Mouse (Mus musculus) C2C12 (cell line): Measurements from ENCODE around the gene Nlrp6. TPM values are rescaled to one million over a fixed set of nuclear protein-coding genes. Genes with fewer than 3 reads are reported as not detected.

ENCODE experiments used
- H3K27me3 ChIP-seq: one replicate; pipeline ENCODE4 v1.6.1; 2011; ENCODE audit not compliant: control insufficient read depth, insufficient read depth, insufficient read length
- H3K36me3 ChIP-seq: one replicate; pipeline ENCODE4 v1.6.1; 2011; ENCODE audit not compliant: control insufficient read depth, insufficient read depth
- H3K4me3 ChIP-seq: one replicate; pipeline ENCODE4 v1.5.1; 2011; ENCODE audit warnings: mild to moderate bottlenecking, control low read depth; ENCODE audit not compliant: poor library complexity, insufficient read depth, severe bottlenecking
- H3K79me2 ChIP-seq: one replicate; pipeline ENCODE4 v1.6.1; 2011; ENCODE audit not compliant: control insufficient read depth, insufficient read depth
- H3K79me3 ChIP-seq: one replicate; pipeline ENCODE4 v1.6.1; 2011; ENCODE audit warnings: low read depth, control low read depth
- H3ac ChIP-seq: one replicate; pipeline ENCODE3; 2011; ENCODE audit warnings: low read depth; ENCODE audit not compliant: control insufficient read depth, insufficient read length
- CEBPB ChIP-seq: IDR thresholded peaks from one replicate; pipeline ENCODE4 v1.6.1; 2011; ENCODE audit warnings: low read depth, mild to moderate bottlenecking, control low read depth, moderate library complexity
- CTCF ChIP-seq: IDR thresholded peaks from one replicate; pipeline ENCODE4 v1.5.1; 2011; ENCODE audit not compliant: control insufficient read depth, insufficient read depth, insufficient read length
- FOSL1 ChIP-seq: IDR thresholded peaks from one replicate; pipeline ENCODE4 v1.8.0; 2011; ENCODE audit warnings: mild to moderate bottlenecking, low read length; ENCODE audit not compliant: poor library complexity, insufficient read depth, severe bottlenecking
- MAX ChIP-seq: IDR thresholded peaks from one replicate; pipeline ENCODE4 v1.6.1; 2011; ENCODE audit warnings: mild to moderate bottlenecking, control low read depth
- MYOD1 ChIP-seq: IDR thresholded peaks from one replicate; pipeline ENCODE4 v1.6.1; 2011; ENCODE audit warnings: low read depth; ENCODE audit not compliant: control insufficient read depth, insufficient read length
- MYOG ChIP-seq: IDR thresholded peaks from one replicate; pipeline ENCODE4 v1.6.1; 2011; ENCODE audit not compliant: control insufficient read depth, insufficient read length; ENCODE audit errors: extremely low read depth
- USF1 ChIP-seq: IDR thresholded peaks from one replicate; pipeline ENCODE4 v1.6.1; 2011; ENCODE audit warnings: low read depth, mild to moderate bottlenecking, control low read depth, moderate library complexity
- polyA plus RNA-seq: library from polyadenylated mRNA; unstranded; fragments of >200 nt; fragmentation: generic; extraction: Trizol; gene quantifications from one replicate; pipeline ENCODE4 v1.2.1, GENCODE M21; 2012; ENCODE audit warnings: missing spikeins

Gene Nlrp6
- polyA plus RNA-seq, 1 experiment = 0.01 TPM

DNA sequence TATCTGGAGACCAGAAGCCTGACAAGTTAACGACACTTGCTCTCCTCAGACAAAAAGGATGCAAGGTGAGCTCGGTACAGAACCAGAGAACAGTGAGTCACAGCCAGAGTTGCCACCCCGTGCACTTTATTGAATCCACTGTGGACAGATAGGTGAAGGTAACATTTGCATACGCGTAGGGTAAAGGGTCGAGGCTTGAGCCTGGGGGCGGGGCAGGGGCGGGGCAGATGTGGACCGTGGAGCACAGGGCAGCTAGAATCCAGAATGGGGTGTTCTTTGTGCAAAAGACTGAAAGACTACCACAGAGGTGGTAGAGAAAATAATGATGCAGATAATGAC is 34.0 kb downstream of the Nlrp6 start:
- Histone ChIP-seq H3ac (peak overlapping the region; percentile 47), H3K36me3 (peaks cover 9% of the 10 kb centered on the region), H3K79me2 (peaks cover 52% of the 10 kb centered on the region), H3K4me3 (peak overlapping the region; percentile 82), H3K79me3 (peaks cover 39% of the 10 kb centered on the region), H3K27me3 (no peaks in the 10 kb centered on the region)
- no peak for TF ChIP-seq MAX
- TF ChIP-seq MYOG = no peak
- TF ChIP-seq MYOD1 = no peak
- TF ChIP-seq FOSL1 = no peak
- no peak for TF ChIP-seq CTCF

DNA sequence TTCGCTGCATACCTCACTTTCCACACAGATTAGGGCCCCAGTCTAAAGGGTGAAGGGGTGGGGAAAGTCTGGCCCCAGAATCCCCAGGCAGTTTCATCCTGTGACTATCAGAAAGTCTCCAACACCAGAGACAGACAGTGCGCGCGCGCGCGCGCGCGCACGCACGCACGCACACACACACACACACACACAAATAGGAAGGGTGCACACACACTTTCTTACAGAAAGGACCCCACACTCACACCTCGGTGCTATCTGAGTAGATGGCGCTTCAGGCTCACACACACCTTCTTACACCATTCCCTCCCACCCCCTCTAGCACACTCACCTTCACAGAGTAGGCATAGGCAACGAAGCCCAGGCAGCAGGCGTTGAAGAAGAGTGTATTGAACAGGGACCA is 34.6 kb downstream of the Nlrp6 start:
- H3K4me3 ChIP-seq = peak overlapping the region; percentile 82
- TF ChIP-seq MYOG (no peak), MAX (no peak), MYOD1 (no peak), CEBPB (no peak), CTCF (no peak), FOSL1 (no peak), USF1 (no peak)
- H3K36me3 ChIP-seq = peaks cover 9% of the 10 kb centered on the region
- peak overlapping the region; percentile 87 for H3ac ChIP-seq
- H3K79me3 ChIP-seq = peaks cover 39% of the 10 kb centered on the region
- H3K27me3 ChIP-seq = no peaks in the 10 kb centered on the region
- H3K79me2 ChIP-seq = peaks cover 52% of the 10 kb centered on the region

DNA sequence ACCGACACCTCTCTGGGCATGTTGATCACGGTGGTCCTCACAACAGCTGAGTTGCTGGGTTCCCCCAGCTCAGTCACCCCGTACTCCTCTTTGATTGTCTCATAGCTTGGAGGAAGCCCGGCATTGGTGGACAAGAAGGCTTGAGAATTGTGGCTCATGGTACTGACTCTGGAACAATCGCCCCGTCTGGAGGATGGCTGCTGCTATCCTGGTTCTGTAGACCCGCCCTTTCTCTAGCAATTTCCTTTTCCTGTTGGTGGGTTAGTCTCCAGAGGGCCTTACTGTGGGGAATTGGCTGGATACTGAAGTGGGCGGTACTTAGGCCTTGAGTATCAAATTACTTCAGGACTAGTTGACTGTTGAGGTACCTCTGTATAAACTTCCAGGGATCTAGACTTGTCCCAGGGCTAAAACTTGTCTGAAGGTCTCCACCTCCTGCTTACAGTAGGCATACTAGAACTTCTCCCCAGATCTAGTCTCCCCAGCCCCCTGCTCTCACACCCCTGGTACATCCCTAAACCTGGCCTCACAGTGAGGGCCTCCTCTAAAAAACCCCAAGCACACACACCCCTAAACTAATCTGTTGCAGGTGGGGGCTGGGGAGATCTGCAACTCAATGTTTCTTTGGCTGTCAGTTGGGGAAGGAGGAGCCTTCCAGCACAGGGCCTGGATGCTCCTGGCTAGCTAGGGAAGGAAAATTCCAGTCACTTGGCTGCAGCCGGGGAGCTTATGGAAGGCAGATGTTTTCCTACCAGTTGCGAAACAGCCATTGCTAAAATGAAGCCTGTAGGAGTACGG is 35.3 kb downstream of the Nlrp6 start, which contains the start of the genes Gm45717 and Ifitm2:
Gene Gm45717, minus strand, starts transcription at position 180 of the 798 bp plus-strand sequence.
Gene Ifitm2, minus strand, starts transcription at position 230 of the 798 bp plus-strand sequence.
- H3K79me3 ChIP-seq = peaks cover 39% of the 10 kb centered on the region
- peak within 1 kb of the TSS; percentile 87 for H3ac ChIP-seq
- TF ChIP-seq MYOD1 = no peak
- peak; percentile 93 for TF ChIP-seq CEBPB
- peak; percentile 30 for TF ChIP-seq MAX
- no peak for TF ChIP-seq USF1
- H3K79me2 ChIP-seq = peaks cover 48% of the 10 kb centered on the region
- peaks cover 9% of the 10 kb centered on the region for H3K36me3 ChIP-seq
- H3K4me3 ChIP-seq = peak within 1 kb of the TSS; percentile 82
- H3K27me3 ChIP-seq = no peaks in the 10 kb centered on the region

DNA sequence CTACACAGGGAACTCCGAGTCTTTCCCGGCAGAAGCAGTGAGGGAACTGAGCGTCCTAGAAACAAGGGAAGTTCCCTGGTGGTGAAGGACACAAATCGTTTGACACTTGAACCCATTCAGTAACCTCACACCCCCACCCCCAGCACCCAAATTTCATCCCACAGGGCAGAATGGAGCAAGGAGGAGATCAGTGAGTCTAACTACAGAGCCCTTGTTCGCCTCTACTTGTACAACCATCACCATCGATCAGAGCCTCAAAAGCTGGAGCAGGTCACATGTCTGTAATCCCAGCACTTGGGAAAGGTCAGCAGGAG is 35.8 kb downstream of the Nlrp6 start:
- peaks cover 38% of the 10 kb centered on the region for H3K79me3 ChIP-seq
- peaks cover 43% of the 10 kb centered on the region for H3K79me2 ChIP-seq
- TF ChIP-seq MYOD1 (no peak), FOSL1 (no peak), CEBPB (no peak), MAX (no peak), CTCF (no peak), USF1 (no peak), MYOG (no peak)
- no peak overlapping the region for H3K4me3 ChIP-seq
- peaks cover 9% of the 10 kb centered on the region for H3K36me3 ChIP-seq
- H3ac ChIP-seq = no peak overlapping the region
- H3K27me3 ChIP-seq = no peaks in the 10 kb centered on the region

DNA sequence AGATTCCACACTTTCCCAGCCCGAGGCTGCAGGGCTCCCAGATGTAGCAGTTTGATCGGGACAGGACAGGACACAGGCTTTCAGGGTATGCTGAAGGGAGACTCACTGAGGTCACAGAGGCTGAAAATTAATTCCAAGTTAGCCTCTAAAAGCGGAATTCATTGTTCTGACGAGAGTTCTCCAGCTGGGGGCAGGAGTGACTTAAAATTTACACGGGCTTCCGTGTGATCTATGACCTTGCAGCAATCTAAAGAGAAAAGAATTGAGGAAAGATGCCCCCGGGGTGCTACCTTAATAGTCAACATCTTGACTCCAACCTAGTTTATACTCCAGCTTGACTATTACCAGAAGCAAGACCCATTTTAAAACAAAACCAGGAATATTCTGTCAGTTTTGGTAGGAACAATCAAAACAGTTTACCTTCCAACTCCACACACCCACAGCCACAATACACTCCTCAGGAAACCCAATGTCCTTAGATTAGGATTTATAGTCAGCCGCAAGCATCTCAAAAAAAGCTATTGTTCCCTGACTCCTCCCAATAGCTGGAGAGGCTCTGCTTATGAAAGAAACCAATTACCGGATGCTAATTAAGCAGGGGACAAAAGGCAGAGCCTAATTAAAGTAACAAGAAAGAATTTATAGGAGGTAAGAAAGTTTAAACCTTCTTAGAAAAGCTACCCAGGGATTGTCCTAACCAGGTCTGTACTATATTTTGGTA is 38.6 kb downstream of the Nlrp6 start:
- H3K4me3 ChIP-seq = no peak overlapping the region
- peaks cover 13% of the 10 kb centered on the region for H3K79me3 ChIP-seq
- peaks cover 14% of the 10 kb centered on the region for H3K79me2 ChIP-seq
- TF ChIP-seq CTCF (peak; percentile 4), MAX (no peak)
- no peaks in the 10 kb centered on the region for H3K27me3 ChIP-seq
- H3K36me3 ChIP-seq = no peaks in the 10 kb centered on the region
- no peak overlapping the region for H3ac ChIP-seq

DNA sequence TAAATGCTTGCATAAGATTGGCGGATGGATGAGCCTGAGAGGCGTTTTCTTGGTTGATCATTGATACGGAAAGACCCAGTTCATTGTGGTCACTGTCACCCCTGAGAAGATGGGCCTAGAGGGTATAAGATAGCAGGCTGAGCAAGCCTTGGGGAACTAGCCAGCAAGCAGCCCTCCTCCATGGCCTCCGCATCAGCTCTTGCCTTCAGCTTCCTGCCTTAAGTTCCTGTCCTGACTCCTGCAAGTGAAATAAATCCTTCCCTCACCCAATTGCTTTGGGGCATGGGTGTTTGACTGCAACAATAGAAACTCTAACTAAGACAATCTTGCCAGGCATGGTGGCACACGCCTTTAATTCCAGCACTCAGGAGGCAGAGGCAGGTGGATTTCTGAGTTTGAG is 39.3 kb downstream of the Nlrp6 start:
- TF ChIP-seq MYOD1 (no peak), FOSL1 (no peak), MYOG (no peak), USF1 (no peak), CEBPB (no peak), CTCF (no peak), MAX (no peak)
- H3K4me3 ChIP-seq = no peak overlapping the region
- H3K36me3 ChIP-seq = no peaks in the 10 kb centered on the region
- H3K79me3 ChIP-seq = peaks cover 7% of the 10 kb centered on the region
- no peaks in the 10 kb centered on the region for H3K27me3 ChIP-seq
- no peak overlapping the region for H3ac ChIP-seq
- H3K79me2 ChIP-seq = peaks cover 8% of the 10 kb centered on the region
